Mouse (Mus musculus): Measurements from ENCODE around the gene Adgrf3. TPM values are rescaled to one million over a fixed set of nuclear protein-coding genes. Genes with fewer than 3 reads are reported as not detected.
A peak's percentile ranks its signal among the peaks of the same experiment; 100 is the strongest.

Adgrf3 gene
- polyA plus RNA-seq, 1 experiment from 2014 or later, result 0.11 TPM

DNA sequence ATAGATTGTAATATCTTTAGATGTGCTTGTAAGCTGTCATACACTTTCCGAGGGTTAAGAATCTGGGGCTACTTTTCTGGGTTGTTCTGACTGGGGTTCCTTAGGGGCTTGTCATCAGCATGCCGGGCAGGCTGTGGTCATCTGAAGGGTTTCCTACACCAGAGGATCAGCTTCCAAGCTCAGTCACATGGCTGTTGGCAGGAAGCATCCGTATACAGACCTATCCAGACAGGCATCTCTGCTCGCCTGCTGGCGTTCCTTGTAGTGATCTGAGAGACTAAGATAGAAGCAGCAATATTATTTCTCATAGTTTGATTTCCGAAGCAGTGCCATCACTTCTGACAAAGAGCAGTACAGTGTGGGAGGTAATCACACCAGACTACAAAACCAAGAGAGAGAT, 45.9 kb downstream of the Adgrf3 start:
- H3K9me3 ChIP-seq (ENCODE audit: low read depth, low read length), result no peaks in the 10 kb centered on the region
- ATAC-seq (ENCODE audit: insufficient read depth) (no peak), DNase-seq (no peak)
- no peak overlapping the region for H3K4me3 ChIP-seq (ENCODE audit: low read depth, low read length)
- no peak overlapping the region for H3K27ac ChIP-seq (ENCODE audit: low read depth)
- H3K36me3 ChIP-seq (ENCODE audit: insufficient read depth), result 0 out of 2 replicates have a peak, but pooled peaks cover 7% of the 10 kb centered on the region
- no peaks in the 10 kb centered on the region for H3K27me3 ChIP-seq (ENCODE audit: insufficient read depth, low read length)
- WGBS, result 79% methylated on average over 6 of the region's 6 CpGs
- no peak overlapping the region for H3K4me2 ChIP-seq
- no peak for TF ChIP-seq CTCF (IDR thresholded peaks at IDR 0.05; ENCODE audit: low read depth)
- peaks cover 3% of the 10 kb centered on the region; the same call in 1 of the 2 replicates for H3K4me1 ChIP-seq (ENCODE audit: insufficient read depth)
- no peak overlapping the region for H3K9ac ChIP-seq

- no peak for ATAC-seq (ENCODE audit: insufficient read depth)
Measured at GRCm38 (mm10) chr5:30155821-30156629, 49.5 kb downstream of the Adgrf3 start.

DNA sequence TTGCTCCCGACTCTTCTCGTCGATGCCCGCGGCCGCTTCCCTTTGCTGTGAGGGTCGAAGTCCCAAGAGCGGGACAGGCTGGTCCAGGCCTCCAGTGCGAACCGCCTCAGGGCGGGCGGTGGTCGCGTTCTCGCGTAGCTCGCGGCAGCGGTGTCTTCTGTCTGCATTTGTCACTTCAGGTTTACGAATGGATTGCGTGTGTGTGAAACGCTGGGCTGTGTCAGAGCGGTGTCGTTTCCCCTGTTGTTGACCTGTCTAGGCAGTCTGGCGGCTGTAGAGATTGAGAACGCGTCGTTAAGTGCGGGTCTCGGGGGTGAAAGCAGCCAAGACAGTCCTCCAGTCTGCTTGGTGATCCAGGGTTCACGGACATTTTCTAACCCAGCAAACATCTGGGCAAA, 50.1 kb downstream of the Adgrf3 start:
- Histone ChIP-seq H3K4me2 (peak overlapping the region; percentile 84), H3K36me3 (ENCODE audit: insufficient read depth) (0 out of 2 replicates have a peak, but pooled peaks cover 3% of the 10 kb centered on the region), H3K27me3 (ENCODE audit: insufficient read depth, low read length) (no peaks in the 10 kb centered on the region), H3K4me1 (ENCODE audit: insufficient read depth) (peaks cover 3% of the 10 kb centered on the region; the same call in 1 of the 2 replicates), H3K9me3 (ENCODE audit: low read depth, low read length) (no peaks in the 10 kb centered on the region), H3K9ac (peak overlapping the region; percentile 82), H3K4me3 (ENCODE audit: low read depth, low read length) (peak overlapping the region; percentile 79), H3K27ac (ENCODE audit: low read depth) (peak overlapping the region; percentile 79)
- DNase-seq (no peak), ATAC-seq (ENCODE audit: insufficient read depth) (peak; percentile 57)
- WGBS, result under 1% methylated on average over 31 of the region's 31 CpGs
- no peak for TF ChIP-seq CTCF (IDR thresholded peaks at IDR 0.05; ENCODE audit: low read depth)

More at GRCm38 (mm10) chr5:30155821-30156629, 49.5 kb downstream of the Adgrf3 start:
- WGBS, result 26% methylated on average over 13 of the region's 13 CpGs
- H3K27me3 ChIP-seq (ENCODE audit: insufficient read depth, low read length), result no peaks in the 10 kb centered on the region
- peak overlapping the region; percentile 82 for H3K9ac ChIP-seq
- H3K36me3 ChIP-seq (ENCODE audit: insufficient read depth), result 0 out of 2 replicates have a peak, but pooled peaks cover 6% of the 10 kb centered on the region
- H3K27ac ChIP-seq (ENCODE audit: low read depth), result peak overlapping the region; percentile 79; the same call in 1 of the 2 replicates
- H3K4me2 ChIP-seq, result peak overlapping the region; percentile 84
- no peak for TF ChIP-seq CTCF (IDR thresholded peaks at IDR 0.05; ENCODE audit: low read depth)
- H3K9me3 ChIP-seq (ENCODE audit: low read depth, low read length), result no peaks in the 10 kb centered on the region
- H3K4me3 ChIP-seq (ENCODE audit: low read depth, low read length), result peak overlapping the region; percentile 79
- DNase-seq, result peak; percentile 29
- H3K4me1 ChIP-seq (ENCODE audit: insufficient read depth), result peaks cover 3% of the 10 kb centered on the region; the same call in 1 of the 2 replicates

DNA sequence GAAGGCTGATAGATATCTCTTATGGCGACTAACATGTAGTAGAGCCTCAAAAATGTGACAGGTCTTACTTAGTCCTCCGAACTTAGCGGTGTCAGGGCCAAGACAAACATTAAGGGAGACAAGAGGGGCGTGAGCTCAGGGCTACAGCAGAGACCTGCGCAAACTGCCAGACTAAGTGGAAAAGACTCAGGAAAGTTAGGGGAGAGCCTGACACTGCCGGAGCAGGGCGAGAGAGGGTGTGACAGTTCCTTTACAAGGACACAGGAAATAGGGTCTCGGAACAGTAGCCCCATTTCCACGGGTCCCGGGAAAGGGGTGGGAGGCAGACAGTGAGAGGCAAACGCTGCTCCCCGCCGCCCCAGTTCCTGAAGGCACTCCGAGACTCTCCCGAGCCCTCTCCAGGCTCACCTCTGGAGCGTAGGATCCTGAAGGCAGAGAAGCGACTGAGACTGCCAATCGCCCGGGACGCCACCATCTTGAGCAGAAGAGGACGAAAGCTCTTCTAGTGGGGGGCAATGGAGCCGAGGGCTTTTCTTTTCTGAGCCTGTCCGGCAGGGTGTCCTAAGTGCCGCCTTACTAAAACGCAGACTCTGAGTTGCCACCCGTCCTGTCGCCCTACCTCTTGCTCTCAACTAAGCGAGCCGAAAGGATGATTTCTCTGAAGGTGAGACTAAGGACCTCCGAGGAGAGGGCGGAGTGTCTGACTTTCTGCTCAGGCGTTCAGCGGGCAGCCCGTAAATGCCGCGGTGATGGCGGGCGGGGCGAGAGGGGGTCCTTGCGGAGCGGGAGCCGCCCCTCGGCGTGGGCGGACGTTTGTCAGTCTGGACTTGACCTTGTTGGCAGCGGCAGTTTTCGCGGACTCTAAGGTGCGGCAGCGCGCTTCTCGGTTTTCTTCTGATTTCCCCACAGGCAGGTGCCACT, 50.8 kb downstream of the Adgrf3 start, which contains the start of the genes Hadha and Hadhb:
Hadha (minus strand) TSS at position 689 of the 921 bp plus-strand sequence.
Hadhb (plus strand) TSS at position 775 of the 921 bp plus-strand sequence.
- Histone ChIP-seq H3K4me1 (ENCODE audit: insufficient read depth) (peaks cover 3% of the 10 kb centered on the region; the same call in 1 of the 2 replicates), H3K9ac (peak within 1 kb of the TSS; percentile 82), H3K27ac (ENCODE audit: low read depth) (peak within 1 kb of the TSS; percentile 79), H3K4me2 (peak within 1 kb of the TSS; percentile 84), H3K36me3 (ENCODE audit: insufficient read depth) (0 out of 2 replicates have a peak, but pooled peaks cover 3% of the 10 kb centered on the region), H3K4me3 (ENCODE audit: low read depth, low read length) (peak within 1 kb of the TSS; percentile 79), H3K9me3 (ENCODE audit: low read depth, low read length) (no peaks in the 10 kb centered on the region), H3K27me3 (ENCODE audit: insufficient read depth, low read length) (no peaks in the 10 kb centered on the region)
- 0 out of 2 replicates have a peak, but pooled peaks have one; percentile 19 for TF ChIP-seq CTCF (IDR thresholded peaks at IDR 0.05; ENCODE audit: low read depth)
- DNase-seq (peak; percentile 94), ATAC-seq (ENCODE audit: insufficient read depth) (peak; percentile 91)
- under 1% methylated on average over 53 of the region's 53 CpGs for WGBS

DNA sequence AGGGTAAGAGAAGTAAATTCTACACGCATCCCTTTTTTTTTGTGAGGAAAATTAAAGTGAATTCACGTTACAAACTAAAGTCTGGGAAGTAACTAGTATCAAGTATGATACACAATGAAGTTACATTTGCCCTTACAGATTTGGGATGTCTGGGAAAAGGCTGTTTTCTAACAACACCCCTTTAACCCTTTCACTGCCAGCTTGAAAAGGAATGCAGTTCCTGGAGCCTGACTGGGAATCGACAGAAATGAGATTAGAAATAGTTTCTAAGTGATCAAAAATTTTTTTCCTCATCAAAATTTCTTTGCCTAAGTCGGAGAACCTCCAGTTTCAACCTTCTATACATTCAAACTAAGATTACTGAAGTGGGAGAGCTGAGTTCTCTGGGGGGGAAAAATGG, 51.5 kb downstream of the Adgrf3 start:
- H3K36me3 ChIP-seq (ENCODE audit: insufficient read depth), result 0 out of 2 replicates have a peak, but pooled peaks cover 3% of the 10 kb centered on the region
- H3K9me3 ChIP-seq (ENCODE audit: low read depth, low read length), result no peaks in the 10 kb centered on the region
- H3K27ac ChIP-seq (ENCODE audit: low read depth), result peak overlapping the region; percentile 79; the same call in 1 of the 2 replicates
- TF ChIP-seq CTCF (IDR thresholded peaks at IDR 0.05; ENCODE audit: low read depth), result no peak
- H3K4me2 ChIP-seq, result peak overlapping the region; percentile 84
- peak overlapping the region; percentile 79 for H3K4me3 ChIP-seq (ENCODE audit: low read depth, low read length)
- peak overlapping the region; percentile 82 for H3K9ac ChIP-seq
- ATAC-seq (ENCODE audit: insufficient read depth), result no peak
- DNase-seq, result peak; percentile 77
- 18% methylated on average over 4 of the region's 4 CpGs for WGBS
- no peaks in the 10 kb centered on the region for H3K27me3 ChIP-seq (ENCODE audit: insufficient read depth, low read length)
- H3K4me1 ChIP-seq (ENCODE audit: insufficient read depth), result peaks cover 3% of the 10 kb centered on the region; the same call in 1 of the 2 replicates

- WGBS, result 90% methylated on average over 2 of the region's 2 CpGs
- Histone ChIP-seq H3K9me3 (ENCODE audit: low read depth, low read length) (no peaks in the 10 kb centered on the region), H3K4me1 (ENCODE audit: insufficient read depth) (peaks cover 3% of the 10 kb centered on the region; the same call in 1 of the 2 replicates), H3K27ac (ENCODE audit: low read depth) (no peak overlapping the region), H3K4me3 (ENCODE audit: low read depth, low read length) (no peak overlapping the region), H3K36me3 (ENCODE audit: insufficient read depth) (0 out of 2 replicates have a peak, but pooled peaks cover 3% of the 10 kb centered on the region), H3K27me3 (ENCODE audit: insufficient read depth, low read length) (no peaks in the 10 kb centered on the region), H3K4me2 (0 out of 2 replicates have a peak overlapping the region, but pooled peaks have one; percentile 84), H3K9ac (no peak overlapping the region)
- DNase-seq, result no peak
- no peak for TF ChIP-seq CTCF (IDR thresholded peaks at IDR 0.05; ENCODE audit: low read depth)
- no peak for ATAC-seq (ENCODE audit: insufficient read depth)
Measured at GRCm38 (mm10) chr5:30153222-30153621, 52.3 kb downstream of the Adgrf3 start.

All from lung, embryonic 14.5 days (tissue).